Mouse (Mus musculus): ENCODE data around the gene Gimap4. TPM values are rescaled to one million over a fixed set of nuclear protein-coding genes. Genes with fewer than 3 reads are reported as not detected.

Gimap4 gene
- polyA plus RNA-seq (2017; shearing (Covaris generic)): 1,424 TPM

DNA sequence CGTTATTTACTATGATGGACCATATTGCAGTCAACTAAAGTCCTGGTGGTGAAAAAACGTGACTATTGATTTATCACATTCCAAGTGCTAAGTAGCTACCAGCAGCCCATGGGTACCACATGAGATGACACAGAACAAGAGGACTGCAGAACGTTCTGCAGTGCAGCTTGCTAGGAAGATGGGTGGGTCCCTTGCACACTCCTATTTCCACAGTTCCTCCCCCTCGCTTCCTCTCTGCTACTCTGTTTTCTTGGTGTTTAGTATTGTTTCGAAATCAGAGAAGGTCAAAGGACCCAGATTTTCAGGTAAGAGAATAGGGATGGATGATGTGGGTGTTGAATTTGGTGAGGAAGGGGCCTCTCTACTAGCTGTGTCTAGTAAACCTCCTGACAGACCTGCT is at the start of gene Gimap4:
Gimap4 (plus strand) TSS at position 231 of the 400 bp plus-strand sequence.

DNA sequence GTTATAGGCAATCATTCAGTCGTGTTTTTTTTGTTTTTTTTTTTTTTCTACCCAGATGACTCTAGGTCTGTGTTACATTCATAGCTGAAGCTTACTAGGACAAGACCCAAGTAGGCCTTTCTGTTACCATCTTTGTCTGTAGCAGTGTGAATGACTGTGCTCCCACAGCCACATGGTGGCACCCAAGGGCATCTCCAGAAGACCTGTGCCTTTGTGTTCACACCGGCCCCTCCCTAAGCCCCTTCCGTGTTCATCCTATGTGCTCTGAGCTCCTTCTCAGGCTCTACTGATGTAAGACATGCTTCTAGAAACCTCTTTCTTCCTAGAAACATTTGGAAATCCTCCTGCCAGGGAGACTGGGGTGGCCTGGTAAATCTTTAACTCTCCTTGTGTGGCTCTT is 37.4 kb upstream of the Gimap4 start, which contains the start of gene Gimap8:
Gimap8 (plus strand) TSS at position 240 of the 400 bp plus-strand sequence.

GRCm38 (mm10) chr6:48675931-48676859 is 8.2 kb upstream of the Gimap4 start, which contains the start of gene Gimap9:
Gene Gimap9 (plus strand): TSS chr6:48676129.

DNA sequence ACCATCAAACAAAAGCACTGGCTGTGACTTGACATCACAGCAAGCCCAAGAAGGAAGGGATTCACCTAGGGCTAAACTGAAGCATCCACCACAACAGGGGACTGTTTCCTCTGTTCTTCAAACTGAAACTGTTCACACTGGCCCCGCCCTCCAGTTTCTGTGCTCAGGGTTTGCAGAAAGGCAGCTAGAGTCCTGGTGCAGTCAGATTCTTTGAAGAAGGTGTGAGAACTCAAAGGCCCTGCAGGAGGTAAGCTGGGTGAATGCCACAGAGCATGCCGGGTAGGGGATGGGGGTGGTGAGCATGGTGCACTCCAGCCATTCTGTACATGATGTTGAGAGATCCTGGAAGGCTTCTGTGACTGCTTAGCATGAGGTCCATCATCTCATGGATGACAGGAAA is 34.1 kb downstream of the Gimap4 start, which contains the start of the genes Gm28053 and Gimap7:
Gm28053 (plus strand) TSS at position 153 of the 400 bp plus-strand sequence.
Gimap7 (plus strand) TSS at position 167 of the 400 bp plus-strand sequence.

GRCm38 (mm10) chr6:48738961-48739779 is 54.8 kb downstream of the Gimap4 start, which contains the start of gene Gimap1:
Gene Gimap1 (plus strand): TSS chr6:48739054.

Other genes starting within 250 kb of the Gimap4 start
- 14.2 TPM for gene Zfp467, start 238.7 kb upstream of the Gimap4 start, polyA plus RNA-seq (2017; shearing (Covaris generic))
- gene Sspo, start 236.3 kb upstream of the Gimap4 start, polyA plus RNA-seq (2017; shearing (Covaris generic)): 0.21 TPM
- 0.29 TPM for gene Atp6v0e2, start 146.9 kb upstream of the Gimap4 start, polyA plus RNA-seq (2017; shearing (Covaris generic))
- 57.5 TPM for gene Lrrc61, start 129.8 kb upstream of the Gimap4 start, polyA plus RNA-seq (2017; shearing (Covaris generic))
- gene Rarres2, start 111.8 kb upstream of the Gimap4 start, polyA plus RNA-seq (2017; shearing (Covaris generic)): not detected
- not detected for gene Gm45021, start 94.9 kb upstream of the Gimap4 start, polyA plus RNA-seq (2017; shearing (Covaris generic))
- 3.4 TPM for gene Repin1, start 90.7 kb upstream of the Gimap4 start, polyA plus RNA-seq (2017; shearing (Covaris generic))
- gene Gm44965, start 90.6 kb upstream of the Gimap4 start, polyA plus RNA-seq (2017; shearing (Covaris generic)): not detected
- gene Zfp775, start 82.5 kb upstream of the Gimap4 start, polyA plus RNA-seq (2017; shearing (Covaris generic)): 3.3 TPM
- gene AI854703, start 57.8 kb upstream of the Gimap4 start, polyA plus RNA-seq (2017; shearing (Covaris generic)): 5.2 TPM
- gene Gimap8, start 37.3 kb upstream of the Gimap4 start, polyA plus RNA-seq (2017; shearing (Covaris generic)): 194 TPM
- 285 TPM for gene Gimap9, start 8.4 kb upstream of the Gimap4 start, polyA plus RNA-seq (2017; shearing (Covaris generic))
- 1,045 TPM for gene Gimap6, start 23.7 kb downstream of the Gimap4 start, polyA plus RNA-seq (2017; shearing (Covaris generic))
- 29.9 TPM for gene Gm28053, start 34.1 kb downstream of the Gimap4 start, polyA plus RNA-seq (2017; shearing (Covaris generic))
- gene Gimap7, start 34.1 kb downstream of the Gimap4 start, polyA plus RNA-seq (2017; shearing (Covaris generic)): 306 TPM
- 196 TPM for gene Gimap1, start 54.5 kb downstream of the Gimap4 start, polyA plus RNA-seq (2017; shearing (Covaris generic))
- gene Gimap5, start 61.6 kb downstream of the Gimap4 start, polyA plus RNA-seq (2017; shearing (Covaris generic)): 259 TPM
- gene Gimap3, start 86.3 kb downstream of the Gimap4 start, polyA plus RNA-seq (2017; shearing (Covaris generic)): 2,133 TPM
- 12.9 TPM for gene Tmem176a, start 156.4 kb downstream of the Gimap4 start, polyA plus RNA-seq (2017; shearing (Covaris generic))
- 18.8 TPM for gene Tmem176b, start 156.9 kb downstream of the Gimap4 start, polyA plus RNA-seq (2017; shearing (Covaris generic))
- gene Aoc1, start 188.3 kb downstream of the Gimap4 start, polyA plus RNA-seq (2017; shearing (Covaris generic)): not detected
- gene 1600015I10Rik, start 245.3 kb downstream of the Gimap4 start, polyA plus RNA-seq (2017; shearing (Covaris generic)): not detected